Comparison of ENCODE assay signal across 1 mouse cellular context in the genomic region with DNA sequence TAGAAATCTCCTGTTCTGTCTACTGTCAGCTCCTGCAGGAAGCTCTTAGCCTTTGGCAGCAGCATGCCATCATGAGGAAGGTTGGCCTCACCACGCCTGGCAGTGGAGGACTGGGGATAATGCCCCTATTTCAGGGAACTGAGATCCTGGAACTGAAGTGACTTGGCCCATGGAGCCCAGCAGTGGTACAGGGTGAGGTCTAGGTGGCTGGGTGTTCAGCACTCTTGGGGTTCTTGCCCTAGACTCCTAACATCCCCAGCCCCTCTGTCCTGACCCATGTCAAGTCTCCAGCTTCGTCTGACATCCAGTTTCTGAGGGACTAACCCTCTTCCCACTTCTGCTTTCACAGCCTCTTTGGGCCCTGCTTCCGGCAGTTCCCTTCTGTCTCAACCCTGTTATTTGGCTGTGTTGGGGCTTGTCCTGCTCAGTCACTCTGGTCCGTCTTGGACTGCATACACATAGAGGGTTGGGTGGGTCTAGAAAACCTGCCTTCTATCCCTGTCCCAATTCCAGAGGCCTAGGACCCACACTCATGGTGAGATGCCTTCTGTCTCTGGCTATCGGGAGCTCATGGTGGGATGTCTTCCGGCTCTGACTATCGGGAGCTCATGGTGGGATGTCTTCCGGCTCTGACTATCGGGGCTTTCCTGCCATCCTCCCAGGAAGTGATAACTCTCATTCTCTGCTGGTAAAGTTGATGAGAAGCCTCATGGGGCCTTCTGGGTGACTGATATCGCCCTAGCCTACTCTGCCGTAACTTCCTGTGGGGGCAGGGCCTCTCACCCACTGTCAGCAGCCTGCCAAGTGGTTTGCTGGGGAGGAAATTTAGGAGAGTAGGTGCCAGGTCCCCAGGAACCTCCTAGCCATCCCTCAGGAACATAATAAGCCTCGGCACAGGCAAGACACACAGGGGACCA.
A peak's percentile ranks its signal among the peaks of the same experiment; 100 is the strongest.
TF ChIP-seq lines count a peak whose summit lies in the region.

No protein-coding gene starts in this region.

TF ChIP-seq in CH12.LX, 34 proteins besides CTCF, POLR2A, EP300 and RAD21:
- TF ChIP-seq ZKSCAN1 (IDR thresholded peaks at IDR 0.05; ENCODE audit: borderline replicate concordance, low read depth, low read length) = no peak
- TF ChIP-seq MAFK (IDR thresholded peaks at IDR 0.05; ENCODE audit: insufficient replicate concordance, low read length) = 0 out of 2 replicates have a peak, but pooled peaks have one; percentile 23
- peak; percentile 88 for TF ChIP-seq IRF4 (IDR thresholded peaks at IDR 0.05; ENCODE audit: low read depth, low read length)
- peak; percentile 39; the same call in 1 of the 2 replicates for TF ChIP-seq JUN (IDR thresholded peaks at IDR 0.05; ENCODE audit: insufficient read depth, low read depth, low read length)
- no peak for TF ChIP-seq ZNF384 (IDR thresholded peaks at IDR 0.05; ENCODE audit: low read depth, low read length)
- TF ChIP-seq BHLHE40 (IDR thresholded peaks at IDR 0.05; ENCODE audit: low read depth, low read length) = peak; percentile 57; the same call in 1 of the 2 replicates
- TF ChIP-seq SIN3A (IDR thresholded peaks at IDR 0.05; ENCODE audit: low read length) = peak; percentile 95; the same call in 1 of the 2 replicates
- peak; percentile 91 for TF ChIP-seq CHD2 (IDR thresholded peaks at IDR 0.05; ENCODE audit: low read length)
- no peak for TF ChIP-seq GABPA (IDR thresholded peaks at IDR 0.05; ENCODE audit: insufficient replicate concordance, low read depth, low read length)
- no peak for TF ChIP-seq USF2 (conservative IDR thresholded peaks at IDR 0.05; ENCODE audit: low read depth, low read length)
- no peak for TF ChIP-seq PAX5 (IDR thresholded peaks at IDR 0.05; ENCODE audit: low read length)
- TF ChIP-seq ZC3H11A (IDR thresholded peaks at IDR 0.05; ENCODE audit: low read depth, low read length) = no peak
- no peak for TF ChIP-seq E2F4 (IDR thresholded peaks at IDR 0.05; ENCODE audit: insufficient replicate concordance, low read depth, low read length)
- TF ChIP-seq USF1 (IDR thresholded peaks at IDR 0.05; ENCODE audit: low read depth, low read length) = no peak
- TF ChIP-seq TBP (conservative IDR thresholded peaks at IDR 0.05; ENCODE audit: low read depth, low read length) = 0 out of 2 replicates have a peak, but pooled peaks have one; percentile 32
- no peak; the same call in 1 of the 2 replicates for TF ChIP-seq RCOR1 (conservative IDR thresholded peaks at IDR 0.05; ENCODE audit: low read depth, low read length)
- TF ChIP-seq ELF1 (IDR thresholded peaks at IDR 0.05; ENCODE audit: low read depth, low read length) = peak; percentile 85
- 0 out of 2 replicates have a peak, but pooled peaks have one; percentile 49 for TF ChIP-seq UBTF (IDR thresholded peaks at IDR 0.05; ENCODE audit: low read depth, low read length)
- TF ChIP-seq SMC3 (IDR thresholded peaks at IDR 0.05; ENCODE audit: low read depth, low read length) = no peak
- peak; percentile 81 for TF ChIP-seq ETS1 (conservative IDR thresholded peaks at IDR 0.05; ENCODE audit: low read depth, low read length)
- peak; percentile 70 for TF ChIP-seq HCFC1 (IDR thresholded peaks at IDR 0.05; ENCODE audit: low read depth, low read length)
- no peak; the same call in 1 of the 2 replicates for TF ChIP-seq POLR2AphosphoS2 (IDR thresholded peaks at IDR 0.05; ENCODE audit: low read depth, low read length)
- 0 out of 2 replicates have a peak, but pooled peaks have one; percentile 43 for TF ChIP-seq NELFE (IDR thresholded peaks at IDR 0.05; ENCODE audit: low read depth, low read length)
- TF ChIP-seq MXI1 (IDR thresholded peaks at IDR 0.05; ENCODE audit: low read depth, low read length) = peak; percentile 79
- peak; percentile 68 for TF ChIP-seq MEF2A (IDR thresholded peaks at IDR 0.05; ENCODE audit: borderline replicate concordance, low read depth, low read length)
- peak; percentile 76 for TF ChIP-seq ZMIZ1 (IDR thresholded peaks at IDR 0.05; ENCODE audit: low read depth, low read length)
- no peak for TF ChIP-seq JUND (conservative IDR thresholded peaks at IDR 0.05; ENCODE audit: low read depth, low read length)
- 0 out of 2 replicates have a peak, but pooled peaks have one; percentile 40 for TF ChIP-seq KAT2A (IDR thresholded peaks at IDR 0.05; ENCODE audit: insufficient replicate concordance, low read length)
- peak; percentile 87; the same call in 1 of the 2 replicates for TF ChIP-seq TCF12 (IDR thresholded peaks at IDR 0.05; ENCODE audit: low read depth, low read length)
- peak; percentile 67; the same call in 1 of the 2 replicates for TF ChIP-seq CHD1 (IDR thresholded peaks at IDR 0.05; ENCODE audit: low read depth, low read length)
- peak; percentile 85 for TF ChIP-seq MAZ (IDR thresholded peaks at IDR 0.05; ENCODE audit: low read depth, low read length)
- peak; percentile 68; the same call in 1 of the 2 replicates for TF ChIP-seq MYC (IDR thresholded peaks at IDR 0.05; ENCODE audit: low read depth, low read length)
- peak; percentile 47; the same call in 1 of the 2 replicates for TF ChIP-seq MAX (IDR thresholded peaks at IDR 0.05; ENCODE audit: low read length)
- no peak for TF ChIP-seq NRF1 (IDR thresholded peaks at IDR 0.05; ENCODE audit: low read depth, low read length)
